Mouse (Mus musculus): ENCODE data around the gene Trim75. TPM values are rescaled to one million over a fixed set of nuclear protein-coding genes. Genes with fewer than 3 reads are reported as not detected.

Trim75 gene
- total RNA-seq, 2 experiments from 2014 or later: not detected

DNA sequence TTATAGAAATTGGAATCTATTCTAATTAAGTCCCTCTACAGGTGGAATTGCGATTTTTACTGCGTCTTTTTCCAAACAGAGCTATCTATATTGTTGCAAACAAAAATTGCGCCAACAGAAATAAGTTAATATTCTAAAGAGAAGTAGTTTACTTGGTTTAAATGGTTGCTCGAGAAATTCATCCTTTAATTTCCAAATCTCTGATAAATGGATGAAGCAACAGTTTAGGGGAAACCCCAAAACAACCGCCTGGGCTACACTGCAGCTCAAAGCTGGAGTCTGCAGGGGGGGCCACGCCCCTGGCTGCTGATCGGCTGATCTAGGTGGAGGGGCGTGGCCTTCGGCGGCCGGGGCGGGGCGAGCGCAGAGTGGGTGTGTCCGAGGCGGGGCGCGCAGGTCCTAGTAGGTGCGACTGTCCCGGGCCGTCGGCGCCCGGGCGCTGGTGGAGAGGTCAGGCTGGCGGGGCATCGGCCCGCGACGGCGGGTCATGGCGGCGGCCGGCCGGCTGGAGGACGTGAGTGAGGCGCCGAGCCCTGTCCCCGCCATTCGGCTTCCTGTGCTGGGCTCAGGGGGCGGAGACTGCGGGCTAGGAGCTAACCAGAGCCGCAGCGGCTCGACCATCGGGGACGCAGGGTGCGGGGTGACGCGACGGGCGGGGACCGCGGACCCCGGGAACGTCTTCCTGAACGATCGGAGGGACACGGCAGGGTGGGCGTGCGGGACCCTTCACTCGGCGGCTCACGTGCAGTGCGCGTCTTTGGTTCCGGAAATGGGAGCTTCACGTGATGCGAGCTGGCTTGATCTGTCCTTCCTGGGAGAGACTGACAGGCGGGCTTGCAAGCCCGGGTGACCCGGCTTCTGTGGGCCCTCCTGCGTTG, 40.6 kb downstream of the Trim75 start, which contains the start of gene Tmem192:
Gene Tmem192, plus strand, starts transcription at position 366 of the 878 bp plus-strand sequence.
- intact Hi-C loops (cut with DNase I): loop anchor here (10.0 kb wide), 1 partner anchor 922 kb away; no protein-coding TSS in a partner anchor

GRCm38 (mm10) chr8:64946441-64946819, 41.2 kb downstream of the Trim75 start:
- intact Hi-C loops (cut with DNase I): loop anchor here (10.0 kb wide), 1 partner anchor 922 kb away; no protein-coding TSS in a partner anchor
- DNase-seq (ENCODE audit: extremely low spot score in 1 of 2, low spot score in 2 of 2): no peak

More for the DNA sequence above, 40.6 kb downstream of the Trim75 start, which contains the start of gene Tmem192:
- peak; percentile 86 to 94 for DNase-seq (ENCODE audit: extremely low spot score in 1 of 2, low spot score in 2 of 2)

GRCm38 (mm10) chr8:64945606-64946005, 42.0 kb downstream of the Trim75 start:
- intact Hi-C loops (cut with DNase I): loop anchor here (10.0 kb wide), 1 partner anchor 921 kb away; no protein-coding TSS in a partner anchor
- DNase-seq (ENCODE audit: extremely low spot score in 1 of 2, low spot score in 2 of 2): no peak

DNA sequence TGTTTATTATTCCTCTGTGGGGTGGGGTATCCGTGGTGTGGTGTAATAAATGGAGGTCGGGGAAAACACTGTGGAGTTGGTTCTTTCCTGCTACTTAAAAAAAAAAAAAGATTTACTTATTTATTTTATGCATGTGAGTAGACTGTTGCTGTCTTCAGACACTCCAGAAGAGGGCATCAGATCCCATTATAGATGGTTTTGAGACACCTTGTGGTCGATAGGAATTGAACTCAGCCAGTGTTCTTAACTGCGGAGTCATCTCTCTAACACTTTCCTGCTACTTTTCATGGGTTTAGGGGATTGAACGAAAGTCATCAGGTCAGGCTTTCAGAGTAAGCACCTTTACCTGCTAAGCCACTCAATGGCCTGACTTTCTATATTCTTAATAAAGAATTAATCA, 42.8 kb downstream of the Trim75 start:
- intact Hi-C loops (cut with DNase I): loop anchor here (5.0 to 10.0 kb wide), 3 partner anchors 98 to 920 kb away; no protein-coding TSS in a partner anchor
- DNase-seq (ENCODE audit: extremely low spot score in 1 of 2, low spot score in 2 of 2): no peak

- intact Hi-C loops (cut with DNase I): loop anchor here (5.0 to 10.0 kb wide), 3 partner anchors 96 to 918 kb away; no protein-coding TSS in a partner anchor
- peak in 1 of 2 experiments; percentile 28 for DNase-seq (ENCODE audit: extremely low spot score in 1 of 2, low spot score in 2 of 2)
Measured at GRCm38 (mm10) chr8:64942946-64943345, 44.7 kb downstream of the Trim75 start.

- intact Hi-C loops (cut with DNase I): loop anchor here (2.0 to 10.0 kb wide), 4 partner anchors 94 to 917 kb away; no protein-coding TSS in a partner anchor
- DNase-seq (ENCODE audit: extremely low spot score in 1 of 2, low spot score in 2 of 2): peak; percentile 75 to 81
Measured at GRCm38 (mm10) chr8:64941495-64941894, 46.1 kb downstream of the Trim75 start.

DNA sequence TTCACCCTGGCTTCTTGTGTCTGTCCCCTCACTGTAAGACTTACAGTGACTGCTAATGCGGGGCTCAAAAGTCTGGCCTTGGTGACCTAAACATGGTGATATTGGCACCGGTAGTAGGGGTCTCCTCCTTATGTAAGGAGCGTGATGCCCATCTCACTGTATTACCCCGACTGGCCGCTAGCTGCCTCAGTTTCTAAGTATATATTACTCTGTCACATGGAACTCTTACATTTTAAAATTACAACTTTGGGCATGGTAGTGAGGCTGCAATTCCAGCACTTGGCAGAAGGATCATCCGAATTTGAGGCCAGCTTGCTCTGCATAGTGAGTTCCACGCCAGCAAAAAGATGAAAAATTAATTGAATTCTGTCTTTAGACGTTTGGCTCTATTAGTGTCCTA, 46.6 kb downstream of the Trim75 start:
- intact Hi-C loops (cut with DNase I): loop anchor here (2.0 to 10.0 kb wide), 4 partner anchors 94 to 916 kb away; no protein-coding TSS in a partner anchor
- DNase-seq (ENCODE audit: extremely low spot score in 1 of 2, low spot score in 2 of 2): no peak

DNA sequence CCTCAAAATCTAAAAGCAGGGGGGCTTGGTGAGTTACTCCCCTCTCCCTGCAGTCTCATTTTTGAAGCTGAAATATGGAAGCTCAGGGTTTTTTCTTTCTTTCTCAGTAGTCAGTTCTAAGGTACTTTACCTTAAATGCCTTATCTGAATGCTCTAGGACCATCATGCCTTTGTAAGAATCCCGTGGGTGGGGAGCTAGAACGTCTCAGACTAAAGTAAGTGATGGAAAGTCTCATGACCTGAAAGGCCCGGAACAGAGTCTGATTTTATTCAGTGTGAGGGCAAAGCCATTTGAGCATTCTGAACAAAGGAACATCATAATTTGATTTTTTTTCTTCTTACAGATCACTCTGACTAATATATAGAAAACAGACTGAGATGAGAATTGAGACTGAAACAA, 52.6 kb downstream of the Trim75 start:
- DNase-seq (ENCODE audit: extremely low spot score in 1 of 2, low spot score in 2 of 2): no peak
- intact Hi-C loops (cut with DNase I): no loop called here

Other genes starting within 250 kb of the Trim75 start
- 100 to 1,000 TPM; 124 to 128 TPM for gene Klhl2, start 137.8 kb downstream of the Trim75 start, total RNA-seq (2021)
- 10 to 100 TPM; 14.7 to 15.0 TPM for gene Tmem192, start 40.6 kb downstream of the Trim75 start, total RNA-seq (2021)
- gene Trim61, start 30.7 kb upstream of the Trim75 start, total RNA-seq (2021): not detected
- not detected for gene Trim60, start 30.8 kb upstream of the Trim75 start, total RNA-seq (2021)
- gene Apela, start 49.5 kb upstream of the Trim75 start, total RNA-seq (2021): not detected
- not detected for gene Gm10663, start 87.2 kb upstream of the Trim75 start, total RNA-seq (2021)
- gene BC030870, start 141.7 kb upstream of the Trim75 start, total RNA-seq (2021): not detected